Mouse (Mus musculus): ENCODE results near the gene C130050O18Rik. TPM values are rescaled to one million over a fixed set of nuclear protein-coding genes. Genes with fewer than 3 reads are reported as not detected.

Gene C130050O18Rik
- polyA plus RNA-seq (2021; fragmentation: Nextera tagmentation) = 0.28 and 0.44 TPM in 2 replicates
- long read RNA-seq, experiment 1, partial matches to known transcripts = 0 of 2 reads
- long read RNA-seq, experiment 1, other reads (novel, unspliced or antisense) = 1 of 2 reads
- long read RNA-seq, experiment 2, partial matches to known transcripts = 0 of 1 reads
- long read RNA-seq, experiment 2, other reads (novel, unspliced or antisense) = 0 of 1 reads

GRCm38 (mm10) chr5:139404801-139405401 is at the start of gene C130050O18Rik:
TSS of gene C130050O18Rik (plus strand) at chr5:139405280.

GRCm38 (mm10) chr5:139377468-139378270 is 27.4 kb upstream of the C130050O18Rik start, which contains the start of gene Gpr146:
TSS of gene Gpr146 (plus strand) at chr5:139377697.

GRCm38 (mm10) chr5:139423026-139423865 is 18.2 kb downstream of the C130050O18Rik start, which contains the start of gene Gper1:
TSS of gene Gper1 (plus strand) at chr5:139423151.

GRCm38 (mm10) chr5:139460384-139461067 is 55.4 kb downstream of the C130050O18Rik start, which contains the start of gene 3110082I17Rik:
TSS of gene 3110082I17Rik (minus strand) at chr5:139460527.

Small RNAs within 50 kb of the gene (microRNA-seq; reads per million reads assigned to microRNA genes)
- 394 reads per million, percentile 72 among the genes with 10 or more reads in this experiment for gene Mir339

Other genes starting within 250 kb of the C130050O18Rik start
- 34.3 and 35.4 TPM in 2 replicates for gene Sun1, start 204.6 kb upstream of the C130050O18Rik start, polyA plus RNA-seq (2021; fragmentation: Nextera tagmentation)
- 68.8 and 75.4 TPM in 2 replicates for gene Get4, start 153.0 kb upstream of the C130050O18Rik start, polyA plus RNA-seq (2021; fragmentation: Nextera tagmentation)
- gene Adap1, start 79.7 kb upstream of the C130050O18Rik start, polyA plus RNA-seq (2021; fragmentation: Nextera tagmentation) = 36.4 and 43.4 TPM in 2 replicates
- 52.3 and 54.0 TPM in 2 replicates for gene Cox19, start 53.9 kb upstream of the C130050O18Rik start, polyA plus RNA-seq (2021; fragmentation: Nextera tagmentation)
- gene Cyp2w1, start 52.7 kb upstream of the C130050O18Rik start, polyA plus RNA-seq (2021; fragmentation: Nextera tagmentation) = not detected in 2 replicates
- gene Gpr146, start 27.6 kb upstream of the C130050O18Rik start, polyA plus RNA-seq (2021; fragmentation: Nextera tagmentation) = 7.1 and 10.4 TPM in 2 replicates
- gene Gper1, start 17.9 kb downstream of the C130050O18Rik start, polyA plus RNA-seq (2021; fragmentation: Nextera tagmentation) = 1.6 and 2.7 TPM in 2 replicates
- 10.8 and 12.9 TPM in 2 replicates for gene 3110082I17Rik, start 55.2 kb downstream of the C130050O18Rik start, polyA plus RNA-seq (2021; fragmentation: Nextera tagmentation)
- 15.7 and 18.5 TPM in 2 replicates for gene Zfand2a, start 79.3 kb downstream of the C130050O18Rik start, polyA plus RNA-seq (2021; fragmentation: Nextera tagmentation)
- 0.09 TPM in 1 of 2 replicates, not detected in the other for gene Uncx, start 138.2 kb downstream of the C130050O18Rik start, polyA plus RNA-seq (2021; fragmentation: Nextera tagmentation)